Mouse (Mus musculus) heart, postnatal 0 days (tissue): Measurements from ENCODE around the gene Tbc1d5. TPM values are rescaled to one million over a fixed set of nuclear protein-coding genes. Genes with fewer than 3 reads are reported as not detected.

Experiments
- ATAC-seq: fragments of 200-750 bp; cut with Nextera tagmentation; 2 replicates; pipeline ENCODE4 v1.8.0; 2017; ENCODE audit warnings: low read depth, moderate number of reproducible peaks, moderate library complexity; ENCODE audit not compliant: insufficient read depth
- DNase-seq: peaks from one replicate; pipeline ENCODE4 v3.0.0-alpha.2; 2016; ENCODE audit warnings: low spot score
- H3K27ac ChIP-seq: fragments of 300-500 bp; sonication (generic); 2 replicates; pipeline ENCODE4 v1.5.1; 2014; ENCODE audit warnings: low read depth, mild to moderate bottlenecking
- H3K27me3 ChIP-seq: fragments of 300-500 bp; sonication (generic); 2 replicates; pipeline ENCODE4 v1.6.1; 2014; ENCODE audit warnings: low read length, mixed read lengths; ENCODE audit not compliant: control insufficient read depth, insufficient read depth
- H3K36me3 ChIP-seq: fragments of 300-500 bp; sonication (generic); replicated peaks from 2 replicates; pipeline ENCODE4 v1.6.1; 2014; ENCODE audit warnings: low read length, mixed read lengths; ENCODE audit not compliant: control insufficient read depth, insufficient read depth
- H3K4me1 ChIP-seq: fragments of 300-500 bp; sonication (generic); 2 replicates; pipeline ENCODE4 v1.6.1; 2014; ENCODE audit warnings: antibody characterized with exemption; ENCODE audit not compliant: control insufficient read depth, insufficient read depth
- H3K4me2 ChIP-seq: fragments of 300-500 bp; sonication (generic); 2 replicates; pipeline ENCODE4 v1.6.1; 2014; ENCODE audit warnings: low read depth, mild to moderate bottlenecking, low read length, moderate library complexity
- H3K4me3 ChIP-seq: fragments of 300-500 bp; sonication (generic); 2 replicates; pipeline ENCODE4 v1.5.1; 2014; ENCODE audit warnings: low read depth, low read length
- H3K9ac ChIP-seq: fragments of 300-500 bp; sonication (generic); replicated peaks from 2 replicates; pipeline ENCODE4 v1.6.1; 2014; ENCODE audit warnings: low read depth, low read length, mixed read lengths
- H3K9me3 ChIP-seq: fragments of 300-500 bp; sonication (generic); replicated peaks from 2 replicates; pipeline ENCODE4 v1.6.1; 2016; ENCODE audit warnings: low read length; ENCODE audit not compliant: control insufficient read depth
- CTCF ChIP-seq: IDR thresholded peaks from 2 replicates; pipeline ENCODE4 v1.5.1; 2016; ENCODE audit warnings: antibody characterized with exemption, control low read depth, low read depth
- EP300 ChIP-seq: IDR thresholded peaks from 2 replicates; pipeline ENCODE4 v1.6.1; 2016; ENCODE audit warnings: antibody characterized with exemption, low read depth
- WGBS: fragments of 180-500 bp; shearing (Covaris S2); extraction: QIAGEN DNeasy Blood & Tissue Kit; methylation state at CpG from one replicate; pipeline ENCODE4 v1.1.7; 2014; 5-methylcytosine and 5-hydroxymethylcytosine counted together
- polyA plus RNA-seq: library from polyadenylated mRNA; unstranded; fragments of >200 nt; fragmentation: Nextera tagmentation; extraction: Ambion mirVana; gene quantifications from 2 replicates; pipeline ENCODE4 v1.2.1, GENCODE M21; 2015
- total RNA-seq: library from RNA; depleted of rRNA; stranded (reverse); fragments of >200 nt; gene quantifications from 2 replicates; pipeline ENCODE4 v1.2.3, GENCODE M21; 2014; ENCODE audit warnings: low replicate concordance

Tbc1d5 gene
- total and polyA plus RNA-seq, 2 experiments from 2014 or later: 4.9 to 40.9 TPM

- ATAC-seq: no peak
- 44% methylated on average over 3 of the region's 3 CpGs for WGBS
- no peaks in the 10 kb centered on the region for H3K4me1 ChIP-seq
- no peak overlapping the region for H3K27ac ChIP-seq
- no peaks in the 10 kb centered on the region for H3K36me3 ChIP-seq
- H3K9ac ChIP-seq: no peak overlapping the region
- no peaks in the 10 kb centered on the region for H3K27me3 ChIP-seq
- H3K4me3 ChIP-seq: no peak overlapping the region
- H3K9me3 ChIP-seq: no peaks in the 10 kb centered on the region
- no peak for DNase-seq
- TF ChIP-seq EP300 (no peak), CTCF (no peak)
- H3K4me2 ChIP-seq: no peak overlapping the region
Measured at GRCm38 (mm10) chr17:50853220-50853619, 325.9 kb downstream of the Tbc1d5 start.

- Histone ChIP-seq H3K4me2 (no peak overlapping the region), H3K27ac (no peak overlapping the region), H3K36me3 (no peaks in the 10 kb centered on the region), H3K27me3 (no peaks in the 10 kb centered on the region), H3K9me3 (no peaks in the 10 kb centered on the region), H3K4me3 (no peak overlapping the region), H3K4me1 (no peaks in the 10 kb centered on the region), H3K9ac (no peak overlapping the region)
- TF ChIP-seq EP300 (no peak), CTCF (no peak)
- 76% methylated on average over 1 of the region's 1 CpGs for WGBS
- ATAC-seq: no peak
- DNase-seq: no peak
Measured at GRCm38 (mm10) chr17:50851382-50851781, 327.8 kb downstream of the Tbc1d5 start.

- TF ChIP-seq CTCF: peak; percentile 62
- TF ChIP-seq EP300: no peak
- Histone ChIP-seq H3K9ac (no peak overlapping the region), H3K27me3 (no peaks in the 10 kb centered on the region), H3K27ac (no peak overlapping the region), H3K4me3 (no peak overlapping the region), H3K36me3 (no peaks in the 10 kb centered on the region), H3K4me1 (no peaks in the 10 kb centered on the region), H3K9me3 (no peaks in the 10 kb centered on the region), H3K4me2 (no peak overlapping the region)
- no peak for DNase-seq
- 45% methylated on average over 1 of the region's 1 CpGs for WGBS
- ATAC-seq: no peak
Measured at GRCm38 (mm10) chr17:50814089-50814488, 365.1 kb downstream of the Tbc1d5 start.

DNA sequence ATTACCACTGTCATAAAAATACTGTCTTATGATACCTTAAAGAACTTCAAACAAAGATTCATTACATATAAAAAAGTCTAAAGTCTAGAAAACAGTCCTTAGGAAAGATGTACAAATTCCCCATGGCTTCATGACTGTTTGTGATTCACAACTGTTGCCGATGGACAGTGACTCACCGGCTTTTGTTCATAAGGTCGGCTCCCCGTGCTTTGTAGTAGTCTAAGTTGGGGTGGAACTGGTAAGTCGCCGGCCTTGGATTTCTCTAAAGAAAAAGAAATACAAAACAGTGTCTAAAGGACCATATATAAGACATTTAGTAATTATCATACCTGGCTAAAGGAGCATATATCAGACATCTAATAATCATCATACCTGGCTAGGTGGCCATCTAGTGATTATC is 365.6 kb downstream of the Tbc1d5 start:
- Histone ChIP-seq H3K9ac (no peak overlapping the region), H3K36me3 (no peaks in the 10 kb centered on the region), H3K27ac (no peak overlapping the region), H3K27me3 (no peaks in the 10 kb centered on the region), H3K9me3 (no peaks in the 10 kb centered on the region), H3K4me2 (no peak overlapping the region), H3K4me1 (no peaks in the 10 kb centered on the region), H3K4me3 (no peak overlapping the region)
- no peak for DNase-seq
- ATAC-seq: no peak
- TF ChIP-seq EP300 (no peak), CTCF (no peak)
- 81% methylated on average over 6 of the region's 6 CpGs for WGBS

DNA sequence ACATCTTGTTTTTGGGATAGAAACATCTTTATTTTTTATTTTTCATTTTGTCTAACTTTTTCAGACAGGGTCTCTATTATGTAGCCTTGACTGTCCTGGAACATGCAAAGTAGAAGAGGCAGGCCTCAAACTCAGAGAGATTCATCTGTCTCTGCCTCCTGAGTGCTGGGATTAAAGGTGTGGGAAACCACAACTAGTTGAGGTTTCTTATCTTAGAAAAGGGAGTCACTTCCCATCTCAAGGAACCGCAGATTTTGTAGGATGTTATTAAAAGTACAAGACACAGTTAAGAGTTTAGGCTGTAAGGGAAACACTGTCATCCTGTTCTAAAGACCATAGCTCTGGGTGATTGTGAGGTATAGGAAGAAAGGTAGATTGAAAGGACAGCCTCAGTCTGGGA is 373.5 kb downstream of the Tbc1d5 start:
- H3K9me3 ChIP-seq: no peaks in the 10 kb centered on the region
- no peak for ATAC-seq
- no peak overlapping the region for H3K27ac ChIP-seq
- 63% methylated on average over 1 of the region's 1 CpGs for WGBS
- H3K36me3 ChIP-seq: no peaks in the 10 kb centered on the region
- H3K4me2 ChIP-seq: no peak overlapping the region
- no peaks in the 10 kb centered on the region for H3K27me3 ChIP-seq
- DNase-seq: no peak
- no peak overlapping the region for H3K9ac ChIP-seq
- no peak for TF ChIP-seq EP300
- no peak for TF ChIP-seq CTCF
- no peak overlapping the region for H3K4me3 ChIP-seq
- H3K4me1 ChIP-seq: no peaks in the 10 kb centered on the region

GRCm38 (mm10) chr17:50803234-50803633 is 375.9 kb downstream of the Tbc1d5 start:
- H3K27me3 ChIP-seq: no peaks in the 10 kb centered on the region
- H3K4me1 ChIP-seq: no peaks in the 10 kb centered on the region
- H3K27ac ChIP-seq: no peak overlapping the region
- H3K4me2 ChIP-seq: no peak overlapping the region
- no peaks in the 10 kb centered on the region for H3K36me3 ChIP-seq
- no peak for ATAC-seq
- no peaks in the 10 kb centered on the region for H3K9me3 ChIP-seq
- no peak overlapping the region for H3K9ac ChIP-seq
- no peak for TF ChIP-seq EP300
- no peak for TF ChIP-seq CTCF
- peak; percentile 23 for DNase-seq
- H3K4me3 ChIP-seq: no peak overlapping the region
- WGBS: 67% methylated on average over 6 of the region's 6 CpGs
